Mouse (Mus musculus) testis, adult 2 months (tissue): ENCODE measurements around the gene Herpud1.

Experiments used
- CTCF ChIP-seq: fragments of 200-500 bp; IDR thresholded peaks from 2 replicates; pipeline ENCODE4 v1.5.1; 2012; ENCODE audit warnings: low read depth, mild to moderate bottlenecking, inconsistent platforms, low read length, moderate library complexity; ENCODE audit not compliant: control insufficient read depth, insufficient read depth, insufficient replicate concordance
- POLR2A ChIP-seq: fragments of 200-500 bp; IDR thresholded peaks from 2 replicates; pipeline ENCODE4 v1.6.1; 2012; ENCODE audit warnings: low read depth, mild to moderate bottlenecking, inconsistent platforms, low read length, moderate library complexity; ENCODE audit not compliant: control insufficient read depth

DNA sequence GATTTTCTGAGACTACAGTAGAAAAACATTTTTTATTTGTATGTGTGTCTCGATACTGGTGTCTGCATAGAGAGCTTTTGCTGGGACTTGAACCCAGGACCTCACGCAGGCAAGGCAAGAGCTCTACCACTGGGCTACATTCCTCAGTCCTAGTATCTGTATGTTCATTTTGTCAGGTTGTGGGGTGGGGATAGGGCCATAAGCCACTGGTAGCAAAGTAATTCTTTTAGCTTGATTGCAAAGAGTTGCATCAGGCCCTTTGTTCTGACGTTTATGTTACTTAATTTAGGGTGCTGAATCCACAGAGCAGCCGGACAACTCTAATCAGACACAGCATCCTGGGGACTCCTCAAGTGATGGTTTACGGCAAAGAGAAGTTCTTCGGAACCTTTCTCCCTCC, 4.2 kb downstream of the Herpud1 start:
- TF ChIP-seq POLR2A (no peak), CTCF (no peak)
